9 mouse cellular contexts compared by ENCODE assay signal in genomic region chr12:33956576-33957399, GRCm38 (mm10). TPM values are rescaled to one million over a fixed set of nuclear protein-coding genes. Genes with fewer than 3 reads are reported as not detected.
A peak's percentile ranks its signal among the peaks of the same experiment; 100 is the strongest.
DNase-seq lines count a peak whose midpoint lies in the region; ATAC-seq and TF ChIP-seq lines count a peak whose summit lies in the region.
"Had no signal": no experiment of that assay in that cellular context is flagged by ENCODE, and none has a peak within 500 bp of the region (broad histone marks: within the 10 kb centered on the region; RNA-seq: fewer than 3 reads in every experiment).

No protein-coding gene starts in this region.

- ATAC-seq in megakaryocyte, adult 5-6 weeks (ENCODE audit: poor library complexity, severe bottlenecking), result no peak
- ATAC-seq in heart, embryonic 16.5 days (replicated peaks; ENCODE audit: extremely low read depth, insufficient read depth, low FRiP score), result no peak; the same call in 1 of the 2 replicates
- ATAC-seq in liver, postnatal 0 days, result no peak
- no peak for ATAC-seq in erythroblast, adult 5-6 weeks (replicated peaks; ENCODE audit: low FRiP score, poor library complexity, severe bottlenecking)

- peaks cover 5% of the 10 kb centered on the region; the same call in 1 of the 2 replicates for H3K9me3 ChIP-seq in megakaryocyte, embryonic 14.5 days
- no peaks in the 10 kb centered on the region for H3K9me3 ChIP-seq in heart, embryonic 16.5 days (replicated peaks; ENCODE audit: control insufficient read depth, low read length)
- H3K9me3 ChIP-seq in liver, postnatal 0 days (ENCODE audit: low read length), result no peaks in the 10 kb centered on the region

- H3K4me3 ChIP-seq in megakaryocyte, embryonic 14.5 days (replicated peaks), result peak overlapping the region; percentile 90
- peak overlapping the region; percentile 74 for H3K4me3 ChIP-seq in heart, embryonic 16.5 days (ENCODE audit: low read length)
- peak overlapping the region; percentile 48 for H3K4me3 ChIP-seq in liver, postnatal 0 days (ENCODE audit: low read depth, low read length)

- H3K4me1 ChIP-seq in megakaryocyte, embryonic 14.5 days, result peaks cover 37% of the 10 kb centered on the region
- peaks cover 15% of the 10 kb centered on the region; the same call in 1 of the 2 replicates for H3K4me1 ChIP-seq in heart, embryonic 16.5 days (ENCODE audit: control insufficient read depth, insufficient read depth, low read length)
- H3K4me1 ChIP-seq in liver, postnatal 0 days (ENCODE audit: insufficient read depth), result peaks cover 4% of the 10 kb centered on the region; the same call in 1 of the 2 replicates

- peak overlapping the region; percentile 54 for H3K27ac ChIP-seq in heart, embryonic 16.5 days (ENCODE audit: low read length)
- no peak overlapping the region for H3K27ac ChIP-seq in liver, postnatal 0 days (ENCODE audit: low read depth)

- 1% methylated on average over 40 of the region's 43 CpGs for WGBS in heart, embryonic 16.5 days
- 1% methylated on average over 42 of the region's 43 CpGs for WGBS in liver, postnatal 0 days (ENCODE audit: insufficient replicate concordance)

- peak overlapping the region; percentile 53 for H3K9ac ChIP-seq in heart, embryonic 16.5 days (ENCODE audit: low read length)
- H3K9ac ChIP-seq in liver, postnatal 0 days (replicated peaks), result no peak overlapping the region

- peak; percentile 67 for DNase-seq in embryo, embryonic 9.5 days (ENCODE audit: extremely low spot score)
- no peak for DNase-seq in liver, postnatal 0 days
- DNase-seq in thymus, postnatal 14 days, result no peak
- no peak for DNase-seq in cerebellum, adult 11 months

- no peak for TF ChIP-seq EP300 in liver, postnatal 0 days (IDR thresholded peaks at IDR 0.05; ENCODE audit: low read depth)

- H3K36me3 ChIP-seq in megakaryocyte, embryonic 14.5 days (replicated peaks; ENCODE audit: low read length), result no peaks in the 10 kb centered on the region
- H3K36me3 ChIP-seq in heart, embryonic 16.5 days (ENCODE audit: control insufficient read depth, insufficient read depth), result no peaks in the 10 kb centered on the region
- H3K36me3 ChIP-seq in liver, postnatal 0 days (replicated peaks; ENCODE audit: insufficient read depth, low read length), result no peaks in the 10 kb centered on the region

- H3K4me2 ChIP-seq in heart, embryonic 16.5 days (ENCODE audit: low read depth, low read length), result peak overlapping the region; percentile 85
- H3K4me2 ChIP-seq in liver, postnatal 0 days (ENCODE audit: low read depth, low read length), result peak overlapping the region; percentile 72

- TF ChIP-seq CTCF in liver, postnatal 0 days (IDR thresholded peaks at IDR 0.05; ENCODE audit: low read depth), result no peak

- H3K27me3 ChIP-seq in megakaryocyte, embryonic 14.5 days (replicated peaks), result peaks cover 69% of the 10 kb centered on the region
- H3K27me3 ChIP-seq in heart, embryonic 16.5 days (ENCODE audit: control insufficient read depth, insufficient read depth, low read length), result peaks cover 67% of the 10 kb centered on the region
- H3K27me3 ChIP-seq in liver, postnatal 0 days (ENCODE audit: insufficient read depth, low read length), result peaks cover 67% of the 10 kb centered on the region

RNA-seq across cellular contexts. Expression of gene Twist1, which starts 0.7 kb away (rescaled TPM):
- polyA plus RNA-seq in megakaryocyte, embryonic 14.5 days (2012; ENCODE audit: insufficient read depth, low replicate concordance), result 0.19 TPM in 1 of 2 replicates, not detected in the other
- not detected in 2 replicates for total RNA-seq in megakaryocyte, adult 5-6 weeks (2015)
- not detected in 2 replicates for total RNA-seq in megakaryocyte, adult 5-6 weeks (2017)
- polyA plus RNA-seq in heart, embryonic 16.5 days (2015; fragmentation: Nextera tagmentation; extraction: Ambion mirVana), result 1.4 and 1.9 TPM in 2 replicates
- polyA plus RNA-seq in liver, postnatal 0 days (2015; fragmentation: Nextera tagmentation; extraction: Ambion mirVana), result 0.27 and 0.38 TPM in 2 replicates
- not detected in 2 replicates for total RNA-seq in erythroblast, adult 5-6 weeks (2015; ENCODE audit: low replicate concordance)
- total RNA-seq in erythroblast, adult 5-6 weeks (2017; ENCODE audit: low replicate concordance), result not detected in 2 replicates

RNA-seq across cellular contexts. Expression of gene Ferd3l, which starts 28.6 kb away (rescaled TPM):
- not detected in 2 replicates for polyA plus RNA-seq in megakaryocyte, embryonic 14.5 days (2012; ENCODE audit: insufficient read depth, low replicate concordance)
- not detected in 2 replicates for total RNA-seq in megakaryocyte, adult 5-6 weeks (2015)
- not detected in 2 replicates for total RNA-seq in megakaryocyte, adult 5-6 weeks (2017)
- polyA plus RNA-seq in heart, embryonic 16.5 days (2015; fragmentation: Nextera tagmentation; extraction: Ambion mirVana), result not detected in 2 replicates
- not detected in 2 replicates for polyA plus RNA-seq in liver, postnatal 0 days (2015; fragmentation: Nextera tagmentation; extraction: Ambion mirVana)
- total RNA-seq in erythroblast, adult 5-6 weeks (2015; ENCODE audit: low replicate concordance), result not detected in 2 replicates
- not detected in 2 replicates for total RNA-seq in erythroblast, adult 5-6 weeks (2017; ENCODE audit: low replicate concordance)
- polyA plus RNA-seq: cortical plate, adult 2 months had no signal
